Mouse (Mus musculus) thymus, postnatal 36 days (tissue): ENCODE results near the gene Dnajc5g.

Experiments used
- DNase-seq, 2 experiments: peaks; one replicate each; pipeline ENCODE4 v3.0.0; 2022; ENCODE audit warnings: mixed read lengths in 2 of 2

The Dnajc5g gene

GRCm38 (mm10) chr5:31110781-31111180 lies 4.7 kb downstream of the Dnajc5g start:
- no peak for DNase-seq

- no peak for DNase-seq
Measured at GRCm38 (mm10) chr5:31116354-31116753, 10.3 kb downstream of the Dnajc5g start, which contains the start of gene Trim54. TSS of gene Trim54 (plus strand) at chr5:31116712.

- DNase-seq: no peak
Measured at GRCm38 (mm10) chr5:31116912-31117311, 10.8 kb downstream of the Dnajc5g start.

DNA sequence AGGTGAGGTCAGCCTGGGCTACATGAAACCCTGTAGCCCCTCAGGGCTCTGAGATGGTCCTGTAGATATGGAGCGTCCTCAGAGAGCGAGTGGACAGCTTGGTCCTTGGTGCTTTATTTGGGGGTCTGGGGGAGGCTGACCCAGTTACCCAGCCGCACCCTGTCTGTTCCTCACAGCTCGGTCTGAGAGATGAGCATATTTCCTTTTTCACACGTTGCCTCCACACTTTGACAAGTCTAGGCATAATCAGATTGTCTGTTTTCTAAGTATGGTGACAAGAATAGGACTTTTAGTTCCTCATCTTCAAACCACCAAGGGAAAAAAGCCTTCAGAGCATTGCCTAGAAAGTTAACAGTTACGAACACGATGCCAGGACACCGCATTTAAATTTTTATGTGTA lies 15.0 kb downstream of the Dnajc5g start:
- DNase-seq: no peak

- no peak for DNase-seq
Measured at GRCm38 (mm10) chr5:31123481-31123880, 17.4 kb downstream of the Dnajc5g start.

GRCm38 (mm10) chr5:31126050-31126449 lies 20.0 kb downstream of the Dnajc5g start:
- no peak for DNase-seq

- DNase-seq: no peak
Measured at GRCm38 (mm10) chr5:31136730-31137424, 30.8 kb downstream of the Dnajc5g start.

GRCm38 (mm10) chr5:31137658-31138057 lies 31.6 kb downstream of the Dnajc5g start:
- DNase-seq: no peak

- DNase-seq: no peak
Measured at GRCm38 (mm10) chr5:31138241-31138967, 32.3 kb downstream of the Dnajc5g start, which contains the start of gene Ucn. TSS of gene Ucn (minus strand) at chr5:31138829.

DNA sequence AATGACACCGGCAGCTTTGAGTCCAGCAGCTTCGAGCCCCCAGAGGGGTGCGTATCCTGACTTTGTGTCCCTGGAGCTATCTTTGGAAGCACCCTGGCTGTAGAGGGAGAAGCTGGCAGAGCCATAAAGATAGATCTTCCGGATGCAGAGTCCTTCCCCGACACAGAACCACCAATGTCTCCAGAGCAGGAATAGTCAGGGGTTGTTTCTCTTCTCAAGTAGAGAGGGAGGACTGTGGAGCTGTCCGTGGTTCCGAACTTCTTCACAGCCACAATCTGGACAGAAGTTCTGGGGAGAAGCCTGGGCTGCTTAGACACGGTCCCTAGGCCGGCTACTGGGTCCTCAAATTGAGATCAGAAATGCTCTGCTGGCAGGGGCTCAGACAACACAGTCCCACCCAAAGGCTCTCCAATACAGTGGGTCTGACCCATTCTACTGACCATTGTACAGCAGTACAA lies 32.9 kb downstream of the Dnajc5g start:
- DNase-seq: no peak

DNA sequence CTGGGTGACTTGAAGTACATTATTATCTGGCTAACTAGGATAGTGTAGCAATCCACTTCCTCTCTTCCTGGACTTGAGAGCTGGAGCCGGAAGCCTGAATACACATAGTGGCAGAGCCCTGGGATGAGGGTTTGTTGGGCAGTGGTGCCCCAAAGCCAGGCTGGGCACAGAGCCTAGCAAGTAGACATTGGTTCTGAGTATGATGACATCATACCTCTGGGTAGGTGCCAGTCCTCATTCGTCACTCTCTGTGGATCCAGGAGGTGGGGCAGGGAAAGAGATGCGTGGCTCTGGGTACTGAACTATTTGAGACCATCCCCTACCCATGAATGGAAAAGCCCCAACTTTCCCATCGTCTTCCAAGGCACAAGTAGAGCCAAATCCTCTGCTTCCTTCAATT lies 43.7 kb downstream of the Dnajc5g start:
- no peak for DNase-seq

GRCm38 (mm10) chr5:31151746-31152145 lies 45.7 kb downstream of the Dnajc5g start:
- no peak for DNase-seq

GRCm38 (mm10) chr5:31153516-31154151 lies 47.5 kb downstream of the Dnajc5g start:
- DNase-seq: no peak

DNA sequence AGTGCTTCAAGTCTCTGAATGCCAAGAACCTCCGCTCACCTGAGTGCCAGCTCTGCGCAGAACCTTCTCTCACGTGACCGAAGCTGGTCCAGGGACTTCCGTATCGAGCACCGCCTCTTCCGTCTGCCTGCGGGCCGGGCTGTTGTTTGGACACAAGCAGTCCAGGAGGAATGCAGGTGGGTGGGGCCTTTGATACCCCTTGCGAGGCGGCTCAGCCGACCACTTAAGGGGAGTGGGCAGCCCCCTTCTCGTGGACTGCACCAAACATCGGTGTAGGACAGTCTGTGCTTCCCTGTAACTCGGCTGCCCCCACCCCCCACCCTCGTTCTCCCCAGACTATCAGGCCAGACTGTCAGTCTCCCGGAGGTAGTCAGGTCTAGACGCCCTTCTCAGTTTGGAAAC lies 48.1 kb downstream of the Dnajc5g start, which contains the start of gene Mpv17:
Mpv17 (minus strand) TSS at position 100 of the 402 bp plus-strand sequence.
- DNase-seq: peak; percentile 70 to 75
